Mouse (Mus musculus) lung, adult 2 months (tissue): ENCODE measurements around the gene Gnb1l.

Experiments
- CTCF ChIP-seq: fragments of 200-500 bp; IDR thresholded peaks from 2 replicates; pipeline ENCODE4 v1.5.1; 2011; ENCODE audit warnings: mild to moderate bottlenecking, low read length, control low read depth; ENCODE audit not compliant: insufficient read depth
- POLR2A ChIP-seq: fragments of 200-500 bp; IDR thresholded peaks from 2 replicates; pipeline ENCODE4 v1.6.1; 2011; ENCODE audit warnings: low read depth, mild to moderate bottlenecking, control low read depth, low read length, borderline replicate concordance; ENCODE audit errors: extremely low read depth

- TF ChIP-seq CTCF = no peak
- TF ChIP-seq POLR2A = no peak
Observed at GRCm38 (mm10) chr16:18486126-18486525, 12.4 kb upstream of the Gnb1l start.
